Mouse (Mus musculus) kidney, embryonic 16.5 days (tissue): ENCODE results near the gene Itga2b. TPM values are rescaled to one million over a fixed set of nuclear protein-coding genes. Genes with fewer than 3 reads are reported as not detected.

Experiments used
- ATAC-seq: fragments of 200-750 bp; cut with Nextera tagmentation; 2 replicates; pipeline ENCODE4 v1.8.0; 2017; ENCODE audit warnings: moderate TSS enrichment; ENCODE audit not compliant: low FRiP score, low TSS enrichment
- H3K27ac ChIP-seq: fragments of 300-500 bp; sonication (generic); 2 replicates; pipeline ENCODE4 v1.5.1; 2014; ENCODE audit warnings: low read length
- H3K27me3 ChIP-seq: fragments of 300-500 bp; sonication (generic); 2 replicates; pipeline ENCODE4 v1.6.1; 2014; ENCODE audit warnings: low read length, control low read depth, mixed read lengths; ENCODE audit not compliant: insufficient read depth
- H3K36me3 ChIP-seq: fragments of 300-500 bp; sonication (generic); 2 replicates; pipeline ENCODE4 v1.6.1; 2014; ENCODE audit warnings: low read length, control low read depth, mixed read lengths; ENCODE audit not compliant: insufficient read depth
- H3K4me1 ChIP-seq: fragments of 300-500 bp; sonication (generic); 2 replicates; pipeline ENCODE4 v1.6.1; 2014; ENCODE audit warnings: low read length, control low read depth, mixed read lengths; ENCODE audit not compliant: insufficient read depth
- H3K4me2 ChIP-seq: fragments of 300-500 bp; sonication (generic); replicated peaks from 2 replicates; pipeline ENCODE4 v1.6.1; 2014; ENCODE audit warnings: low read depth, low read length
- H3K4me3 ChIP-seq: fragments of 300-500 bp; sonication (generic); 2 replicates; pipeline ENCODE4 v1.5.1; 2014; ENCODE audit warnings: mild to moderate bottlenecking, low read length
- H3K9ac ChIP-seq: fragments of 300-500 bp; sonication (generic); replicated peaks from 2 replicates; pipeline ENCODE4 v1.6.1; 2014; ENCODE audit warnings: low read length
- H3K9me3 ChIP-seq: fragments of 300-500 bp; sonication (generic); 2 replicates; pipeline ENCODE4 v1.6.1; 2016; ENCODE audit warnings: low read length, control low read depth
- WGBS: fragments of 180-500 bp; shearing (Covaris S2); extraction: QIAGEN DNeasy Blood & Tissue Kit; methylation state at CpG from one replicate; pipeline ENCODE4 v1.1.7; 2014; 5-methylcytosine and 5-hydroxymethylcytosine counted together
- polyA plus RNA-seq: library from polyadenylated mRNA; unstranded; fragments of >200 nt; fragmentation: Nextera tagmentation; extraction: Ambion mirVana; gene quantifications from 2 replicates; pipeline ENCODE4 v1.2.1, GENCODE M21; 2015

The Itga2b gene
- polyA plus RNA-seq: 10.2 and 10.8 TPM in 2 replicates

GRCm38 (mm10) chr11:102469648-102470357 lies at the start of gene Itga2b:
Gene Itga2b (minus strand): TSS chr11:102470122.
- no peaks in the 10 kb centered on the region for H3K9me3 ChIP-seq
- H3K27ac ChIP-seq: no peak within 1 kb of the TSS
- H3K9ac ChIP-seq: no peak within 1 kb of the TSS
- no peak within 1 kb of the TSS for H3K4me2 ChIP-seq
- no peak for ATAC-seq
- 55% methylated on average over 11 of the region's 11 CpGs for WGBS
- H3K27me3 ChIP-seq: no peaks in the 10 kb centered on the region
- peaks cover 18% of the 10 kb centered on the region for H3K4me1 ChIP-seq
- H3K36me3 ChIP-seq: peaks cover 3% of the 10 kb centered on the region; the same call in 1 of the 2 replicates
- no peak within 1 kb of the TSS for H3K4me3 ChIP-seq

- H3K27me3 ChIP-seq: no peaks in the 10 kb centered on the region
- 92% methylated on average over 1 of the region's 1 CpGs for WGBS
- no peak overlapping the region for H3K4me2 ChIP-seq
- no peak overlapping the region for H3K27ac ChIP-seq
- ATAC-seq: no peak
- peaks cover 18% of the 10 kb centered on the region for H3K36me3 ChIP-seq
- no peak overlapping the region for H3K4me3 ChIP-seq
- no peak overlapping the region for H3K9ac ChIP-seq
- H3K4me1 ChIP-seq: no peaks in the 10 kb centered on the region
- H3K9me3 ChIP-seq: no peaks in the 10 kb centered on the region
These were observed 45.0 kb upstream of the Itga2b start for GRCm38 (mm10) chr11:102514793-102515424.

- Histone ChIP-seq H3K9me3 (no peaks in the 10 kb centered on the region), H3K36me3 (peaks cover 6% of the 10 kb centered on the region), H3K4me3 (no peak overlapping the region), H3K27ac (no peak overlapping the region), H3K9ac (no peak overlapping the region), H3K4me1 (no peaks in the 10 kb centered on the region), H3K4me2 (no peak overlapping the region), H3K27me3 (no peaks in the 10 kb centered on the region)
- 58% methylated on average over 6 of the region's 6 CpGs for WGBS
- ATAC-seq: no peak
These were observed 40.3 kb upstream of the Itga2b start for GRCm38 (mm10) chr11:102510226-102510625.

DNA sequence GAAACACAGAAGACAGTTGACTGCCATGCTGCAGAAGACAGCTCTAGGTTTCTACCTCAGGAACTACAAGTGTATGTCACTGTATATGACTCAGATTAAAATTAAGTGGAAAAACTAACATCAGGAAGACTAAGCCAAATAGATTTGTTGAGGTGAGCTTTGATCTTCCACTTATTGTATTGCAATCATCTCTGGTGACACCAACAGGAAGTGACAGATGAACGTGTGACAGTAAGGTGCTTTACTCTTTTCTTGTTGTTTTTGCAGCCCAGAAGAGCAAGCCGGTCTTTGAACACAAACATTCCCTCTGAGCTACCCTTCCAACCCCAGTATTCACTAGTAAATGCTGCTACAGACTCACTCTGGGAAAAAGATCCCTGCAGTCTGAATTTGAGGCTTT lies 26.8 kb upstream of the Itga2b start:
- Histone ChIP-seq H3K36me3 (peaks cover 20% of the 10 kb centered on the region), H3K9ac (no peak overlapping the region), H3K4me2 (no peak overlapping the region), H3K27ac (no peak overlapping the region), H3K9me3 (no peaks in the 10 kb centered on the region), H3K4me1 (0 out of 2 replicates have a peak, but pooled peaks cover 4% of the 10 kb centered on the region), H3K4me3 (no peak overlapping the region), H3K27me3 (no peaks in the 10 kb centered on the region)
- 55% methylated on average over 2 of the region's 2 CpGs for WGBS
- ATAC-seq: no peak

- Histone ChIP-seq H3K36me3 (peaks cover 20% of the 10 kb centered on the region), H3K4me2 (no peak overlapping the region), H3K27ac (no peak overlapping the region), H3K9ac (no peak overlapping the region), H3K27me3 (no peaks in the 10 kb centered on the region), H3K4me1 (0 out of 2 replicates have a peak, but pooled peaks cover 4% of the 10 kb centered on the region), H3K4me3 (no peak overlapping the region), H3K9me3 (no peaks in the 10 kb centered on the region)
- WGBS: 92% methylated on average over 2 of the region's 2 CpGs
- ATAC-seq: no peak
These were observed 26.3 kb upstream of the Itga2b start for GRCm38 (mm10) chr11:102496206-102496605.

DNA sequence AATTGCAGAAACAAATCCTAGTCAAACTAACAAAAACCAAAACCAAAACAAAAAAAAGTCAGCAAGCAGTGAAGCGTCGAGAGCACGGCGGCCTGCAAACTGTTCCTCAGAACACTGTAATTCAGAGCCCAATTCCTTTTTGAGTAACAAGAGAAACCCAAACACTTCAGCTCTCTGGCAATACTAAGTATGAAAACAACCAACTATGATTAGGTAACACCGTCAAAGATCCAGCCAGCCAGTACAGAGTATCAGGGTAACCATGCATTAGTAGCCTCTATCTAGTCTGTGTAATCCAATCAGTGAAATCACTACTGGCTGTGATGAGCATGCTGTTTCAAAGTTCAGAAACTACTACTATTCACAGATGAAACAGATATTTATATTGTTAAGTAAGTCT lies 25.8 kb upstream of the Itga2b start:
- H3K4me3 ChIP-seq: no peak overlapping the region
- H3K27ac ChIP-seq: no peak overlapping the region
- no peak for ATAC-seq
- no peak overlapping the region for H3K9ac ChIP-seq
- H3K4me2 ChIP-seq: no peak overlapping the region
- H3K9me3 ChIP-seq: no peaks in the 10 kb centered on the region
- no peaks in the 10 kb centered on the region for H3K27me3 ChIP-seq
- H3K36me3 ChIP-seq: peaks cover 19% of the 10 kb centered on the region
- 0 out of 2 replicates have a peak, but pooled peaks cover 4% of the 10 kb centered on the region for H3K4me1 ChIP-seq
- 93% methylated on average over 5 of the region's 5 CpGs for WGBS

DNA sequence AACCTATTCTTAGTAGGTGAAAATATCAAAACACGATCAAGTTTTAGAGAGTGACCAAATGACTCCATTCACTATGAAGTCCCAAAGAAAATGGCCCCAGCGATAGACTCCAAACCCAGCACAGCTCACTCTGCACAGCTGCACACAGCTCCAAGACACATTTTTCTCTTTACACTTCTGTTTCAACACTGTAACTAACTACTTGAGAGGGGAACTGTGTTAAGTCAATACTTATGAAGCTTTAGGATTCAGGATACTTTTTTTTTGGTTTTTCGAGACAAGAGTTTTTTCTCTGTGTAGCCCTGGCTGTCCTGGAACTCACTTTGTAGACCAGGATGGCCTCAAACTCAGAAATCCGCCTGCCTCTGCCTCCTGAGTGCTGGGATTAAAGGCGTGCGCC lies 25.2 kb upstream of the Itga2b start:
- 94% methylated on average over 6 of the region's 6 CpGs for WGBS
- no peak overlapping the region for H3K9ac ChIP-seq

GRCm38 (mm10) chr11:102494063-102494650 lies 24.2 kb upstream of the Itga2b start:
- no peaks in the 10 kb centered on the region for H3K27me3 ChIP-seq
- 92% methylated on average over 7 of the region's 7 CpGs for WGBS
- H3K4me1 ChIP-seq: 0 out of 2 replicates have a peak, but pooled peaks cover 4% of the 10 kb centered on the region
- no peak overlapping the region for H3K4me2 ChIP-seq
- peaks cover 10% of the 10 kb centered on the region for H3K36me3 ChIP-seq
- no peak overlapping the region for H3K27ac ChIP-seq
- no peak overlapping the region for H3K9ac ChIP-seq
- no peak overlapping the region for H3K4me3 ChIP-seq
- ATAC-seq: no peak
- no peaks in the 10 kb centered on the region for H3K9me3 ChIP-seq

More for the DNA sequence above, 25.2 kb upstream of the Itga2b start:
- Histone ChIP-seq H3K27ac (no peak overlapping the region), H3K36me3 (peaks cover 15% of the 10 kb centered on the region), H3K27me3 (no peaks in the 10 kb centered on the region), H3K4me2 (no peak overlapping the region), H3K4me1 (0 out of 2 replicates have a peak, but pooled peaks cover 4% of the 10 kb centered on the region), H3K9me3 (no peaks in the 10 kb centered on the region), H3K4me3 (no peak overlapping the region)
- no peak for ATAC-seq

DNA sequence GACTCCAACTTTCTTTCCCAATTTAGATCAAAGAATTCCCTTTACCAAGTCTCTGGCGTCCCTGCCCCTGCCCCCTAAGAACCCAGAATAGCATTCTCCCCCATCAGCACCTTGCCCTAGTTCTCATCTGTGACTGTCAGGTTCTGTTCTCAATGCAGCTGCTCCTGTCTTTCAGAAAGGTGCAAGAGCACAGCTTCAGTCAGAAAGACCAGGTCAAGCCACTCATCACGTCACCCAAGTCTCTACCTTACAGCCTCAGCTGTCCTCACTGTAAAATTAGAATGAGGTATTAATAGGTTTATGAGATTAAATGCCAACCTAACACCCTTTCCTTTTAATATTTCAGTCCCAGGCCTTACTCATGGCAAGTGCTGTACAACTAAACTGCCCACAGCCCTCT lies 23.3 kb upstream of the Itga2b start:
- H3K4me1 ChIP-seq: 0 out of 2 replicates have a peak, but pooled peaks cover 4% of the 10 kb centered on the region
- no peaks in the 10 kb centered on the region for H3K27me3 ChIP-seq
- WGBS: 95% methylated on average over 2 of the region's 2 CpGs
- no peak for ATAC-seq
- H3K9ac ChIP-seq: no peak overlapping the region
- H3K4me2 ChIP-seq: no peak overlapping the region
- H3K36me3 ChIP-seq: peaks cover 4% of the 10 kb centered on the region
- no peaks in the 10 kb centered on the region for H3K9me3 ChIP-seq
- H3K4me3 ChIP-seq: no peak overlapping the region
- H3K27ac ChIP-seq: no peak overlapping the region

DNA sequence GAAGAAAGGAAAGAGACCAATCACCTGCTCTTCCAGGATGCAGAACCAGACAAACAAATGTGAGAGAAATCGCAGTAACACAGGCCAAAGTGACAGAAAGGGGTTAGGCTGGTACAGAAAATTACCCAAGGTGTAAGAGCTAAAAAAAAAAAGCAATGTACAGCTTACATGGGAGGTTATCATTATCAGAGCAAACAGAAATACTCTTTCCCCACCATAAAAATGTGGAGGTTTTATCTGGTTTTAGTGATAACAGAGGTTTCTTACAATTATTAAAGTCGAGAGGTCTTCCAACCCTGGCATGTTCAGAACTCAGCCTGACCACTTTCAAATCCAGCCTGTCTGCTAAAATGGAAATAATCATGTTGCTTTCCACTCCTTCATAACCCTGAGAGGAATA lies 18.0 kb upstream of the Itga2b start:
- peaks cover 12% of the 10 kb centered on the region for H3K36me3 ChIP-seq
- H3K9ac ChIP-seq: no peak overlapping the region
- no peaks in the 10 kb centered on the region for H3K4me1 ChIP-seq
- 96% methylated on average over 2 of the region's 2 CpGs for WGBS
- H3K27ac ChIP-seq: no peak overlapping the region
- H3K27me3 ChIP-seq: no peaks in the 10 kb centered on the region
- H3K4me3 ChIP-seq: no peak overlapping the region
- no peak overlapping the region for H3K4me2 ChIP-seq
- H3K9me3 ChIP-seq: no peaks in the 10 kb centered on the region
- no peak for ATAC-seq
